Mouse (Mus musculus) heart, postnatal 10 days (tissue): ENCODE results near the gene Tfap2e. TPM values are rescaled to one million over a fixed set of nuclear protein-coding genes. Genes with fewer than 3 reads are reported as not detected.

Experiments
- DNase-seq, 2 experiments: peaks; one replicate each; pipeline ENCODE4 v3.0.0; 2021
- intact Hi-C: fragments of 180-260 bp; cut with DNase I; formaldehyde crosslinking; loops from one replicate; pipeline ENCODE4 v1.15.1; 2025
- total RNA-seq, 2 experiments: library from RNA; stranded (reverse); gene quantifications; 2 replicates each; pipeline ENCODE4 v1.2.3; 2021

The Tfap2e gene
- total RNA-seq, 2 experiments from 2014 or later = not detected

DNA sequence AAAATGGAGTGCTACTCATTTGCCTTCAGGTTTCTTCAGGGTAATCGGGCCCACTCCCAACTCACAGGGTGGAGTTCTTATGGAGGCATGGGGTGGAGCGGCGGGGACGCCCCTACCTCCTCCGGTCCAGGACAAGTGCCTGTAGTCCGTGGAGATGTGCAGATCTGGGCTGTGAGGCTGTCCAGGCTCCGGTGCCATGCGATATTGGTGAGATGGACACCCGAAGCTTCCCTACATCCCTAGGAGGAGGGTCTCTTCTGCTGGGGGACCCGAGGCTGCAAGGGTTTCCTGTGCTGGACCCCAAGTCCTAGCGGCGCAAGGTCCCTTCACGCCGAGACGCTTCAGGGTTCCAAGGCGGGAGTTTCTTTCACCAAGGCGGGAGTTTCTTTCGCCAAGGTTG lies 3.9 kb downstream of the Tfap2e start:
- intact Hi-C loops = no loop called here
- no peak for DNase-seq

DNA sequence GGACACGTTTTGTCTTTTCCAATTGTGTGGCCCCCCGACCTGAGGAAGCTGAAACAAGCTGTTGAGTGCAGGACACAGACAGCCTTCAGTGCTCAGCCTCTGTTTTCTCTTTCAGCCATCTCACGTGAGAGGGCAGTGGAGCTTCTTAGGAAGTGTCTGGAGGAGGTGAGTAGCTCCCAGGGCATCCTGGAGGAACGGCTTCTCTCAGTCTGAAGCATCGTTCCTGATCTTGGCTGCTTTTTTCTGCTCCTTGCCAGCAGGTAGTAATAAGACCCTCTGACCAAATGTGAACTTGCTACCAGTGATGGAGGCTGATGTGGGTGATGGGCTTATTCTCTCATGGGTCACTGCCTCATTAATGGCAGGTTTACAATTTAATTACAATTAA lies 28.6 kb downstream of the Tfap2e start:
- intact Hi-C loops = no loop called here
- DNase-seq = no peak

DNA sequence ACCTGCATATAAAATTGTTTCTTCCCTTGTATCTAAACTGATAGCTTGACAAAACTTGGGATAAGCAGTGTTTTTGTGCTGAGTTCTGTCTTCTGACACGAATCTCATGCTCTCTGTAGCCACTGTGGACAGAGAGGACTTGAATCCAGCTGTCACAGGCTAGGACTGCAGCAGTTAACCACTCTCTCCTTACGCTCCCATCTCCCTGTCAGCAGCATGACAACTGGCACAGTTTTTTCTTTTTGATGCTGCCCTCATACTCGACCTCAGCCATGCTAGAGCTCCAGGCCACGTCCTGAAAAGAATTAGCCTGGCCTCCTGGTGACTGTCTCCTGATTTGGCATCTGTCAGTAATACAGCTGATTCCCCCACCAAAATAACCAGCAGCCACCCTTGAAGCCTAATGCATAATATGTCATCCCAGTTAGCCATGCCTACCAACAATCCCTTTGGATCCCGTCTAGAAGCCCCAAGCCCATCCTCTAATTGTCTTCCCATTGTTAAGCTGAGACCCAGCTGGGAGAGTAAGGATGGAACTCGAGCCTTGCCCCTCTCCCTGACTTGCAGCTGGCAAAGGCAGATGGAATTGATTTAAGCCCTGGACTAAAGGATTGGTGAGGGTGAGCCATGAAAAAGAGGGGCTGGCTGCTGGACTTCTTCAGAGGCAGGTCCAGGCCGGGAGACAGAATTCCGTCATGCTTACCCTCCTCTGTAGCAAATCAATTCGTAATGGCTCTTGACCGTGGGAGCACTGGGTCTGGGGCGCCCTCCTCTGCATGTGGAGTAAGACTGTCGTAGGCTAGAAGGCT lies 29.2 kb downstream of the Tfap2e start:
- DNase-seq = no peak
- intact Hi-C loops = no loop called here

DNA sequence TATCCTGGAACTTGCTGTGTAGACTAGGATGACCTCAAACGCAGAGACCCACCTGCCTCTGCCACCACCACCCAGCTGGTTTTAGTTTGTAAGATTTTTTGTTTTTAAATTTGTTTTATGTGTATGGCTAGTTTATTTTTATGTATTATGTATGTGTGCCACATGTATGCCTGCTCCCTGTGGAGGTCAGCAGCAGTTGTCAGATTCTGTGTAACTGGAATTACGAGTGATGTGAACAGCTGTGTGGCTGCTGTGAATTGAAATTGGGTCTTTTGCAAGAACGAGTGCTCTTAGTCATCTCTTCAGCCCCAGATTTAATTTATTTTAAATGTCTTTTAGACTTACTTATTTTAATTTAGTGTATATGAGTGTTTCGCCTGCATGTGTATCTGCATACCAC lies 39.1 kb downstream of the Tfap2e start:
- intact Hi-C loops = no loop called here
- no peak for DNase-seq

DNA sequence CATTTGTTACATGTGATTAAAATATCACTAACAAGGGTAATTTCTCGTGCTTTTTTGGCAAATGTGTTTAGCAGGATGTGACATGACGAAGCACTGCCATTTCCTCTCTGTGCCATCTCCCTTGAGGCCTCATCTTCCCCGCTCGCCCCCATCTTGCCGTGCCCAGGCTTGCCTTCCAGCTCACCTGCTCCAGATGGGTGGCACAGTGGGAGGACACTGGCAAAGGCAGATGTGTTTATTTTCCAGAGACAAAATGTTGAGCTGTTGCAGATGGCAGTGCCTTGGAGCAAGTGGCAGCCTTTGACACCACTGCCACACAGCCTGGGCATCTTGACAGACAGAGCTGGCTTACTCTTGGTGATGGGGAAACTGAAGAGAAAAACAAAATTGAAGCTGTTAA lies 43.0 kb downstream of the Tfap2e start:
- intact Hi-C loops = no loop called here
- DNase-seq = no peak

DNA sequence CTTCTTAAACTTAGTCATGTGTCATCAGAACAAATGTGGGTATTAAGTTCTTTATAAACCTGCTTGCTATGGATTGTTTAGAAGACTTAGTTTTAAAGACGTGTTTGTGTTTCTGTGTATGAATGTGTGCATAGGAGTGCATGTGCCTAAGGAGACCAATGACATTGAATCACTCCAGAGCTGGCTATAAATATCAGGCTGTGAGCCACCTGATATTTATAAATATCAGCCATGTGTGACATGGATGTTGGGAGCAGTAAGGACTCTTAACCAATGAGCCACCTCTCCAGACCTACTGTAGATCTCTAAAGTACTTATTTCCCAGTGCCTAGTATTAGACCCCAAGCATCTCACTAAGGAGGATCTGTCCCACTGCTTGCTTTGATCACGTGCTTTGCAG lies 46.6 kb downstream of the Tfap2e start:
- DNase-seq = peak; percentile 5 to 7
- intact Hi-C loops = no loop called here

DNA sequence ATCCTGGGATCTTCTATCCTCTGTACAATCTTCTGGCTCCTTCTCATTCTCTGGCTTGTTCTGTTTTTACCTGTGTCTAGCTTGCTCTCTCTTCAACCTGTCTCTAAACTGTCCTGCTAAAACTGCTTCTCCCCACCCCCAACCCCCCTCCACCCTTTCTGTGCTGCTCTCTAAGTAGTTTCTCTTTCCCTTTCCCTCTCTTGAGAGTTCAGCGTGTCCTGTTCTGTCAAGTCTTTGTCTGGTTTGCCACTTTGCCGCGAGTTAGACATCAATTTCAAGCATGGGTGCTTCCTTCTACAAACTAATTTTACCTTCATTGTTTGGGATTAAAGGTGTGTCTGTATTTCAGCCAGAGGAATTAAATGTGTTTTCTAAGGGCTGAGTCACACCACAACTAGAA lies 53.0 kb downstream of the Tfap2e start:
- no peak for DNase-seq
- intact Hi-C loops = no loop called here

DNA sequence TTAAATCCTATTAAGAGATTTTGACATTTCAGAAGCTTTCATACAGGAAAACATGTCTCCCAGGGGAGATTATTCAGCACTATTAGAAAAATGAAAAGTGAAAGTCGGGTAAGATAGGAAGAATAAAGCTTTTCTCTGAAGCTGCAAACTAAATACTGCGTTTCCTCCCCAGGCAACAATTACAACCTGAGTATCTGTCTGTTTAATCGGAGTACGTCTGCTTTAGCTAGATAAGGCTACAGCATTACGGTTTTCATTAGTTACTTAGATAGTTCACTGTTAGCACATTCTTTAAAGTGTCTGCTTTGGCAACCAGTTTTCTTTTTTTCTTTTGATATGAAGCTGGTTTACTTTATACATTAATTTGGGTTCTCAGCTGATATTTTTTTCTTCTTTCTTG lies 53.7 kb downstream of the Tfap2e start:
- no peak for DNase-seq
- intact Hi-C loops = no loop called here

DNA sequence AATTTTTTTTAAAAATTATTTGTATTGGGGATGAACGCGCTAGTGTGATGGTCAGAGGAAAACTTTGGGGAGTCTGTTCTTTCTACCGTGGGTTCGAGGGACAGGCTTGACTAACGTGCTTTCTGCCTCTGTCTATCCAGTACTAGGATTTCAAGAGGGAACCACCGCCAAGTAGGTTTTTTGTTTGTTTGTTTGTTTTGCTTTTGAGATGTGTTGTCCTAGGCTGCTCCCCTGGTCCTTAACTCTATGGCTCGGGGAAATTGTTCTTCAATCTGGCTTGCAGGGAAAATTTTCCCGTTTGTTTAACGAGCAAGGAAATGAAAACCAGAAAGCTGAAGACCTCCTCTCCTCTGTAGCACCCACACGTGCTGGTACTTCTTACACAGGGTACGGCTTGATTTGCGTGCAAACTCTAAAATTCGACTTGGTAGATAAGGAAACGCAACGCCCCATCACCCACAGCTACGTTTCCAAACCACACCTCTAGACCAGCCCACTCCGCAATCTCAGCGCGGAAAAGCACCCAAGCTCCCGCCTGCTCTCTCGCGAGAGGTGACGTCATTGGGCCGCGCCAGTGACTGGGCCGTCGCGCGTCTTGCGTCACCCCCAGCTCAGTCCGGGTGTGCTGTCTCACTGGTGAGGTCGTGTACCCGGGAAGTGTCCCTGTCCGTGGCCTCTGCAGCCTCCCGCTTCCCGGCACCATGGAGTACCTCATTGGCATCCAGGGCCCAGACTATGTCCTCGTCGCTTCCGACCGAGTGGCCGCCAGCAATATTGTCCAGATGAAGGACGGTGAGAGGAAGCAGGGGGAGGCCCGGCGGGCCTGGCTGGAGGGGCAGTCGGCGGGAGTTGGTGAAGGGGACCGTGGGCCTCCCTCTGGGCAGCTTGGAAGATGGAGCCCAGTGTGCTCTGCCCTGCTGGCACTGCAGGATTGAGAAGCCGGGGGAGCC lies 58.7 kb downstream of the Tfap2e start, which contains the start of gene Psmb2:
Gene Psmb2, plus strand, starts transcription at position 577 of the 950 bp plus-strand sequence.
- intact Hi-C loops = loop anchor here (5.0 kb wide), 1 partner anchor 65 kb away; no protein-coding TSS in a partner anchor

DNA sequence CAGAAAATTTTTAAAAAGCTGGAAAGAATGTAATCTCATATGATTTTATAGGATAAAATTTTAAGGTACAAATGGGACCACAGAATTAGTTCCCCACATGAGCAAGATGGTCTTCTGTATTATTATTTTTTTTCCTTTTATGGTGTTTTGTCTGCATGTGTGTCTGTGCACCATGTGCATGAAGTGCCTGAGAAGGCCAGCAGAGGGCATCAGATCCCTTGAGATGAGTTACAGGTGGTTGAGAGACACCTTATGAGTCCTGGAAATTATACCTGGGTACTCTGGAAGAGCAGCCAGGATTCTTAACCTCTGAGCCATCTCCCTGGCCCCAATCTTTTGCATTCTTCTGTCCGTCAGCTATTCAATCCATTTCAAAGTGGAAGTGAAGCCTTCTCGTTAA lies 69.0 kb downstream of the Tfap2e start:
- DNase-seq = no peak
- intact Hi-C loops = no loop called here

More for the DNA sequence above, 58.7 kb downstream of the Tfap2e start, which contains the start of gene Psmb2:
- peak; percentile 99 to 100 for DNase-seq

Other genes starting within 250 kb of the Tfap2e start
- gene Ago4, start 202.8 kb downstream of the Tfap2e start, total RNA-seq = 1 to 10 TPM; 4.1 to 5.8 TPM
- 1 to 10 TPM; 5.9 to 8.2 TPM for gene Clspn, start 179.3 kb downstream of the Tfap2e start, total RNA-seq
- 1 to 10 TPM; 8.7 to 9.1 TPM for gene 5730409E04Rik, start 126.4 kb downstream of the Tfap2e start, total RNA-seq
- 100 to 1,000 TPM; 148 to 157 TPM for gene Psmb2, start 58.6 kb downstream of the Tfap2e start, total RNA-seq
- gene Ncdn, start 17.2 kb upstream of the Tfap2e start, total RNA-seq = 10 to 100 TPM; 15.3 to 17.2 TPM
- gene AU040320, start 17.3 kb upstream of the Tfap2e start, total RNA-seq = 10 to 100 TPM; 26.2 to 31.6 TPM
- 10 to 100 TPM; 30.4 to 35.0 TPM for gene Zmym4, start 231.9 kb upstream of the Tfap2e start, total RNA-seq